Mouse (Mus musculus) myocyte (in vitro differentiated cells): ENCODE measurements around the gene Larp4.
A peak's percentile ranks its signal among the peaks of the same experiment; 100 is the strongest.

Experiments used
- CEBPB ChIP-seq: IDR thresholded peaks from 2 replicates; pipeline ENCODE4 v1.6.1; 2011; ENCODE audit warnings: mild to moderate bottlenecking, moderate library complexity; ENCODE audit not compliant: poor library complexity, insufficient read depth, severe bottlenecking
- E2F4 ChIP-seq: IDR thresholded peaks from one replicate; pipeline ENCODE4 v1.6.1; 2011; ENCODE audit warnings: mild to moderate bottlenecking, control low read depth, moderate library complexity; ENCODE audit not compliant: insufficient read depth
- MAX ChIP-seq: IDR thresholded peaks from one replicate; pipeline ENCODE4 v1.6.1; 2011; ENCODE audit warnings: low read depth, mild to moderate bottlenecking, control low read depth
- MYOD1 ChIP-seq, 3 experiments: IDR thresholded peaks; one replicate each; pipeline ENCODE4 v1.6.1; 2011; ENCODE audit warnings: control low read depth in 2 of 3, low read depth in 2 of 3, mild to moderate bottlenecking in 2 of 3, moderate library complexity in 1 of 3; ENCODE audit not compliant: insufficient read length in 2 of 3, control insufficient read depth in 1 of 3
- MYOG ChIP-seq, 3 experiments: IDR thresholded peaks; one replicate each; pipeline ENCODE4 v1.6.1; 2011; ENCODE audit warnings: control low read depth in 2 of 3, low read depth in 2 of 3, mild to moderate bottlenecking in 2 of 3; ENCODE audit not compliant: insufficient read length in 2 of 3, control insufficient read depth in 1 of 3, insufficient read depth in 1 of 3
- POLR2A ChIP-seq: IDR thresholded peaks from one replicate; pipeline ENCODE4 v1.6.1; 2011; ENCODE audit warnings: low read depth, mild to moderate bottlenecking, control low read depth, moderate library complexity; ENCODE audit not compliant: insufficient read length
- POLR2AphosphoS2 ChIP-seq: IDR thresholded peaks from one replicate; pipeline ENCODE4 v1.6.1; 2011; ENCODE audit warnings: low read depth, control low read depth; ENCODE audit not compliant: insufficient read length
- SRF ChIP-seq: IDR thresholded peaks from one replicate; pipeline ENCODE4 v1.6.1; 2011; ENCODE audit warnings: low read depth; ENCODE audit not compliant: control insufficient read depth, insufficient read length
- TCF12 ChIP-seq: IDR thresholded peaks from one replicate; pipeline ENCODE4 v1.6.1; 2011; ENCODE audit warnings: mild to moderate bottlenecking, control low read depth; ENCODE audit not compliant: poor library complexity, insufficient read depth, severe bottlenecking
- USF1 ChIP-seq: IDR thresholded peaks from one replicate; pipeline ENCODE4 v1.6.1; 2011; ENCODE audit warnings: low read depth, mild to moderate bottlenecking, control low read depth, moderate library complexity

- TF ChIP-seq POLR2A (no peak), MAX (no peak), POLR2AphosphoS2 (no peak), CEBPB (peak; percentile 67; the same call in 1 of the 2 replicates), E2F4 (no peak), SRF (no peak), MYOG (IDR thresholded peaks at IDR 0.05; ENCODE audit: control insufficient read depth in 1 of 3, insufficient read depth in 1 of 3, insufficient read length in 2 of 3, low read depth in 2 of 3) (no peak), MYOD1 (IDR thresholded peaks at IDR 0.05; ENCODE audit: control insufficient read depth in 1 of 3, insufficient read length in 2 of 3, low read depth in 2 of 3) (peak in 2 of 3 experiments; percentile 71 to 77), USF1 (no peak), TCF12 (no peak)
Observed at GRCm38 (mm10) chr15:100060513-100061140, 90.8 kb downstream of the Larp4 start.
